Mouse (Mus musculus): ENCODE measurements around the gene Psors1c2.
"Not testable (repeated sequence)": the region's sequence is repeated elsewhere in the genome, so short reads cannot be mapped to it uniquely, and the experiment has no call there.

The Psors1c2 gene

GRCm38 (mm10) chr17:35503849-35504248, 29.2 kb upstream of the Psors1c2 start:
- Histone ChIP-seq H3K4me1 (replicated peaks; ENCODE audit: low read depth, low read length) (peaks cover 67% of the 10 kb centered on the region), H3K27me3 (ENCODE audit: insufficient read depth, low read length) (no peaks in the 10 kb centered on the region), H3K36me3 (ENCODE audit: insufficient read depth, low read length) (peaks cover 23% of the 10 kb centered on the region), H3K9me3 (ENCODE audit: low read length) (no peaks in the 10 kb centered on the region), H3K4me3 (replicated peaks; ENCODE audit: low read length) (peak overlapping the region; percentile 99)
- no peak for TF ChIP-seq CTCF (conservative IDR thresholded peaks at IDR 0.05; ENCODE audit: low read length)
- TF ChIP-seq POU5F1 (IDR thresholded peaks at IDR 0.05; ENCODE audit: borderline replicate concordance, low read length), result peak; percentile 100
- peak; percentile 98 for TF ChIP-seq NANOG (IDR thresholded peaks at IDR 0.05; ENCODE audit: borderline replicate concordance, low read length)

GRCm38 (mm10) chr17:35504628-35505481, 28.1 kb upstream of the Psors1c2 start:
- Histone ChIP-seq H3K4me1 (replicated peaks; ENCODE audit: low read depth, low read length) (peaks cover 65% of the 10 kb centered on the region), H3K9me3 (ENCODE audit: low read length) (no peaks in the 10 kb centered on the region), H3K4me3 (replicated peaks; ENCODE audit: low read length) (peak overlapping the region; percentile 99), H3K27me3 (ENCODE audit: insufficient read depth, low read length) (no peaks in the 10 kb centered on the region), H3K36me3 (ENCODE audit: insufficient read depth, low read length) (peaks cover 34% of the 10 kb centered on the region)
- TF ChIP-seq NANOG (IDR thresholded peaks at IDR 0.05; ENCODE audit: borderline replicate concordance, low read length), result peak; percentile 99
- no peak for TF ChIP-seq CTCF (conservative IDR thresholded peaks at IDR 0.05; ENCODE audit: low read length)

- peaks cover 40% of the 10 kb centered on the region for H3K36me3 ChIP-seq (ENCODE audit: insufficient read depth, low read length)
- TF ChIP-seq CTCF (conservative IDR thresholded peaks at IDR 0.05; ENCODE audit: low read length) (no peak), POU5F1 (IDR thresholded peaks at IDR 0.05; ENCODE audit: borderline replicate concordance, low read length) (no peak), NANOG (IDR thresholded peaks at IDR 0.05; ENCODE audit: borderline replicate concordance, low read length) (no peak)
- no peaks in the 10 kb centered on the region for H3K27me3 ChIP-seq (ENCODE audit: insufficient read depth, low read length)
- no peaks in the 10 kb centered on the region for H3K9me3 ChIP-seq (ENCODE audit: low read length)
- H3K4me1 ChIP-seq (replicated peaks; ENCODE audit: low read depth, low read length), result peaks cover 58% of the 10 kb centered on the region
- peak within 1 kb of the TSS; percentile 99 for H3K4me3 ChIP-seq (replicated peaks; ENCODE audit: low read length)
Observed at GRCm38 (mm10) chr17:35505776-35506175, 27.2 kb upstream of the Psors1c2 start, which contains the start of gene Pou5f1. Gene Pou5f1, plus strand, starts transcription at chr17:35506018.

GRCm38 (mm10) chr17:35506881-35507280, 26.1 kb upstream of the Psors1c2 start:
- H3K27me3 ChIP-seq (ENCODE audit: insufficient read depth, low read length), result no peaks in the 10 kb centered on the region
- H3K4me3 ChIP-seq (replicated peaks; ENCODE audit: low read length), result peak overlapping the region; percentile 99
- TF ChIP-seq POU5F1 (IDR thresholded peaks at IDR 0.05; ENCODE audit: borderline replicate concordance, low read length) (no peak), NANOG (IDR thresholded peaks at IDR 0.05; ENCODE audit: borderline replicate concordance, low read length) (no peak), CTCF (conservative IDR thresholded peaks at IDR 0.05; ENCODE audit: low read length) (no peak)
- H3K36me3 ChIP-seq (ENCODE audit: insufficient read depth, low read length), result peaks cover 51% of the 10 kb centered on the region
- H3K4me1 ChIP-seq (replicated peaks; ENCODE audit: low read depth, low read length), result peaks cover 58% of the 10 kb centered on the region
- H3K9me3 ChIP-seq (ENCODE audit: low read length), result no peaks in the 10 kb centered on the region

GRCm38 (mm10) chr17:35507556-35508260, 25.3 kb upstream of the Psors1c2 start:
- peaks cover 59% of the 10 kb centered on the region for H3K36me3 ChIP-seq (ENCODE audit: insufficient read depth, low read length)
- peaks cover 60% of the 10 kb centered on the region for H3K4me1 ChIP-seq (replicated peaks; ENCODE audit: low read depth, low read length)
- no peak for TF ChIP-seq NANOG (IDR thresholded peaks at IDR 0.05; ENCODE audit: borderline replicate concordance, low read length)
- no peak for TF ChIP-seq CTCF (conservative IDR thresholded peaks at IDR 0.05; ENCODE audit: low read length)
- no peak for TF ChIP-seq POU5F1 (IDR thresholded peaks at IDR 0.05; ENCODE audit: borderline replicate concordance, low read length)
- H3K27me3 ChIP-seq (ENCODE audit: insufficient read depth, low read length), result no peaks in the 10 kb centered on the region
- H3K9me3 ChIP-seq (ENCODE audit: low read length), result no peaks in the 10 kb centered on the region
- H3K4me3 ChIP-seq (replicated peaks; ENCODE audit: low read length), result peak overlapping the region; percentile 99

GRCm38 (mm10) chr17:35508279-35508678, 24.7 kb upstream of the Psors1c2 start:
- Histone ChIP-seq H3K4me3 (replicated peaks; ENCODE audit: low read length) (peak overlapping the region; percentile 99), H3K36me3 (ENCODE audit: insufficient read depth, low read length) (peaks cover 65% of the 10 kb centered on the region), H3K4me1 (replicated peaks; ENCODE audit: low read depth, low read length) (peaks cover 60% of the 10 kb centered on the region)
- not testable (repeated sequence) for H3K9me3 ChIP-seq (ENCODE audit: low read length); H3K27me3 ChIP-seq (ENCODE audit: insufficient read depth, low read length)

- Histone ChIP-seq H3K27me3 (ENCODE audit: insufficient read depth, low read length) (no peaks in the 10 kb centered on the region), H3K4me3 (replicated peaks; ENCODE audit: low read length) (peak overlapping the region; percentile 99), H3K4me1 (replicated peaks; ENCODE audit: low read depth, low read length) (peaks cover 63% of the 10 kb centered on the region), H3K36me3 (ENCODE audit: insufficient read depth, low read length) (peaks cover 74% of the 10 kb centered on the region), H3K9me3 (ENCODE audit: low read length) (no peaks in the 10 kb centered on the region)
- TF ChIP-seq CTCF (conservative IDR thresholded peaks at IDR 0.05; ENCODE audit: low read length), result peak; percentile 27; the same call in 1 of the 2 replicates
- no peak for TF ChIP-seq NANOG (IDR thresholded peaks at IDR 0.05; ENCODE audit: borderline replicate concordance, low read length)
Observed at GRCm38 (mm10) chr17:35509284-35509683, 23.7 kb upstream of the Psors1c2 start.

GRCm38 (mm10) chr17:35512916-35513626, 19.9 kb upstream of the Psors1c2 start:
- no peak overlapping the region for H3K4me3 ChIP-seq (replicated peaks; ENCODE audit: low read length)
- TF ChIP-seq NANOG (IDR thresholded peaks at IDR 0.05; ENCODE audit: borderline replicate concordance, low read length), result no peak
- TF ChIP-seq CTCF (conservative IDR thresholded peaks at IDR 0.05; ENCODE audit: low read length), result peak; percentile 39
- H3K4me1 ChIP-seq (replicated peaks; ENCODE audit: low read depth, low read length), result peaks cover 78% of the 10 kb centered on the region
- no peaks in the 10 kb centered on the region for H3K27me3 ChIP-seq (ENCODE audit: insufficient read depth, low read length)
- H3K36me3 ChIP-seq (ENCODE audit: insufficient read depth, low read length), result peaks cover 76% of the 10 kb centered on the region
- H3K9me3 ChIP-seq (ENCODE audit: low read length), result no peaks in the 10 kb centered on the region
